Mouse (Mus musculus) mouse trophoblast stem cell (cell line): ENCODE measurements around the gene Tigd3.

Experiments used
- in situ Hi-C, 2 experiments: fragments of 300-500 bp; cut with MseI, MboI; formaldehyde crosslinking; loops; 2 replicates in 1 of 2; 3 replicates in 1 of 2; pipeline ENCODE4 v1.15.1; 2025

Tigd3 gene

GRCm38 (mm10) chr19:5878362-5878722, 15.6 kb downstream of the Tigd3 start:
- in situ Hi-C loops, result loop anchor here in 1 of 2 experiments (5.0 kb wide), 1 partner anchor 86 kb away; no protein-coding TSS in a partner anchor

DNA sequence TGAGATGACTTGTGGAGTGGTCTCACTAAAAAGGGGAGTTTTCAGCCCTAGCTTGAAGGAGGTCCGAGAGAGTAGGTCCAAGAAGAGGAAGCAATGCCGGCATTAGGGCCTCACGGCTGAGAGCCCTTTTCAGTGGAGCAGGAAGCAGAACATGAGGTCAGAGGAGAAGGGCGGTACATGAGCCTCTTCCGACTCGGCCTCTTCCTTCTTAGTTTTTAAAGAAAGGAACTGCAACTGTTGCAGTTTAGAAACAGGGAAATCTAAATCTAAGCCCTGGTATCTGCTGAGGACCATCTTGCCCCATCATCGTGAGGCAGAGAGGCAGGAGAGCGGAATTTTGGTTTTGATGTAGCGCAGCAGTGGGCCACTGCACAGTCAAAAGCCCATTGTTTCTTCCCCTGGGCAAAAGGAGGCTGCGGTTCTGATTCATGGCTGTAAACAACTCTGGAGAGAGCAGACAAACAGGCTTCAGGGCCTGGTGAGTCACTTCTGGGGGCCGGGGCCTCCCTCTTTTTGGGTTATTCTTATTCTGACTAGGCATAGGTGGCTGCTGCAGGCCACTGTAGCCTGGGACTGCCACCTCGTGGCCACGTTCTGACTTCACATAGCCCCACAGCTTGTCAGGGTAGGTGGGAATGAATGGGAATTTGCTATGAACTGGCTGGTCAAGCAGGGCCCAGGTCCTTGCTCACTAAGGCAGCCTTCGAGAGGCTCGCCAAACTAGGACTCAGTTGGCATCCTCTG, 16.2 kb downstream of the Tigd3 start, which contains the start of gene Slc25a45:
Slc25a45 (plus strand) TSS at position 191 of the 744 bp plus-strand sequence.
- in situ Hi-C loops, result loop anchor here in 1 of 2 experiments (5.0 kb wide), 1 partner anchor 85 kb away; no protein-coding TSS in a partner anchor

GRCm38 (mm10) chr19:5874969-5875480, 18.9 kb downstream of the Tigd3 start, which contains the start of gene Frmd8:
TSS of gene Frmd8 (minus strand) at chr19:5875274.
- in situ Hi-C loops, result loop anchor here in 1 of 2 experiments (5.0 kb wide), 1 partner anchor 83 kb away; no protein-coding TSS in a partner anchor

DNA sequence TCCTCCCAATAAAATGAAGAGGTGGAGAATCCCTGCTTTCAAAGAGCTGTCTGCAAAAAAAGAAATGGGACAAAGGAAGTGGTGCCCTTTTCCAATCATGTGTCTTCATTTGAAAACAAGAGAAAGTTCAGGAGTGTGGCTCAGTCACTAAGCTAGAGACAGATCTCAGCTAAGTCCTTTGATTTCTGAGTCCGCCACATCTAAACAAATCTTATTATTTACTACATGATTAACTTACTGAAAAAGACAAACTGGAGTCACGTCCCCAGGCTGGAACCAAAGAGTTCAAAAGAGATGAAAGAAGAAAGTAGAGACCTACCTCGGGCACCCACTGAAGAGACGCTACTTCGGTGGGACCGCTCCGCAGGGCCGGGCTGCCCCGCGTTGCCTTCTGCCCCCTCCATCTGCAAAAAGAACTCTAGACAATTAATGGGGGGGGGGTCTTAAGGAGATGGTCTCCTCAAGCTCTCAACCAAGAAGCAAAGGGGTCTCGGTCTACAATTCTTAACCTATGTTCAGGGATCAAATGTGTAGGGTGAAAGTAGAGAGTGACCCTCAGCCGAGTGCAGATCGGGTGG, 19.5 kb downstream of the Tigd3 start:
- in situ Hi-C loops, result no loop called here

DNA sequence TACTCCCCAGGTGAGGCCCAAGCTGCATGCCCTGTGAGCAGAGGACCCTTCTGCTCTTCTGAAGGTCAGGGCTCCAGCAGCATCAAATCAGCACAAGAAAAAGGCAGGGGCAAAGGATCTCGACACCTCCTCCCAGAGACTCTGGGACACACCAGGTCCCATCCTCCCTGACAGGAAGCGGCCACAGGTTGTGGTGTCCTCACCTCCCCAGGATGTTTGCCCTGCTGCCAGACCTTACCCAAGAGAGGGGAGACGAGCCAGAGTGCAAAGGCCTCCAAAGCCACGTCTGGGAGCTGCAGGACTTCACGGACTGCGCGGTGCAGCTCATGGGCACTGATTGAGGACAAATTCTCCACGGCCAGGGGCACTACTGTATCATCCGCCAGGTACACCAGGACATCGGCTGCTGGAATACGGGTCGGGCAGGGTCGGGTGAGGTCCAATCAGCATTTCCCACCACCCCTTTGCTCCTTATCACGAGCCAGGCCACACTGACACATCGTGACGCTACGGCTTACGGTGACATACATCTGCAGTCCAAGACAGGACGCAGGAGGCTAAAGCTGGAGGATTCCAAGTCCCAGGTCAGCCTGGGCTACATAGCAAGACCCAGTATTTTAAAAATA, 20.9 kb downstream of the Tigd3 start:
- in situ Hi-C loops, result no loop called here

GRCm38 (mm10) chr19:5872528-5872927, 21.4 kb downstream of the Tigd3 start:
- in situ Hi-C loops, result no loop called here

- in situ Hi-C loops, result no loop called here
Measured at GRCm38 (mm10) chr19:5871683-5872082, 22.3 kb downstream of the Tigd3 start.

- in situ Hi-C loops, result no loop called here
Measured at GRCm38 (mm10) chr19:5871273-5871672, 22.7 kb downstream of the Tigd3 start.

DNA sequence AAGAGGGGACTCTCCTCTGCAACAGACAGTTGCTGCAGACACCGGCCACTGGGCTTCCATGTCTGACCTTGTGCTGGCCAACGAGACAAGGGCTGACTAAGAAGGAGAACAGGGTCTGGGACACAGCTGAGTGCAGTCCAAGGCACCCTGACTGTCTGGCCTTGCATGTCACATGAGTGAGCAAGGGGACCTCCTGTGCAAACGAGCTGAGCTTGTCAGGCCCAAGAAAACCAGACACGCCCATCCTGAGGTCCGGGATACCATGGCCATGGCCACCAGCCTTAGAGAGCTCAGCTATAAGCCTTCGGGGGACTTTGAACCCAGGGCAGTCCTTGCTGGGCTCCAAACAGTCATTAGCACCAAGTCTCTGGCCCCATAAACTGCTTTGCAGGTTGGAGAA, 25.9 kb downstream of the Tigd3 start:
- in situ Hi-C loops, result no loop called here

- in situ Hi-C loops, result no loop called here
Measured at GRCm38 (mm10) chr19:5864710-5865398, 29.1 kb downstream of the Tigd3 start.

DNA sequence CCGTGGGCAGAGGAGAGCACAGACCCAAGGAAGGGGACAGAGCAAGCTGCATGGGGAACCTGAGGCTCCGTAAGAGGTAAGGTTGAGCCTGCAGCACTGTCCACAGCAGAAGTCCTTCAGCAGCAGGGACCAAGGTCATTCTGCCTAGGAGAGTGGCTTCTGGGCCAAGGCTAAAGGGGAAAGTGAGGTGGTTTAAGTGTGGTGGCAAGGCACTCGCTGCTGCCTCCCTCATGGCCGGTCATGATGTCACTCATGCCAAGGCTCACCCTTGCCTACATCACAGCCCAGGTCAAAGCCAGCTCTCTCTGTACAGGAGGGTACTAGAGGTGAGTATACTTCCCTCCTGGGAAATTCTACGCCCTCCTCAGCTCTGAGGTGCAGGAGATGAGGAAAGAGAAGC, 30.2 kb downstream of the Tigd3 start:
- in situ Hi-C loops, result no loop called here

DNA sequence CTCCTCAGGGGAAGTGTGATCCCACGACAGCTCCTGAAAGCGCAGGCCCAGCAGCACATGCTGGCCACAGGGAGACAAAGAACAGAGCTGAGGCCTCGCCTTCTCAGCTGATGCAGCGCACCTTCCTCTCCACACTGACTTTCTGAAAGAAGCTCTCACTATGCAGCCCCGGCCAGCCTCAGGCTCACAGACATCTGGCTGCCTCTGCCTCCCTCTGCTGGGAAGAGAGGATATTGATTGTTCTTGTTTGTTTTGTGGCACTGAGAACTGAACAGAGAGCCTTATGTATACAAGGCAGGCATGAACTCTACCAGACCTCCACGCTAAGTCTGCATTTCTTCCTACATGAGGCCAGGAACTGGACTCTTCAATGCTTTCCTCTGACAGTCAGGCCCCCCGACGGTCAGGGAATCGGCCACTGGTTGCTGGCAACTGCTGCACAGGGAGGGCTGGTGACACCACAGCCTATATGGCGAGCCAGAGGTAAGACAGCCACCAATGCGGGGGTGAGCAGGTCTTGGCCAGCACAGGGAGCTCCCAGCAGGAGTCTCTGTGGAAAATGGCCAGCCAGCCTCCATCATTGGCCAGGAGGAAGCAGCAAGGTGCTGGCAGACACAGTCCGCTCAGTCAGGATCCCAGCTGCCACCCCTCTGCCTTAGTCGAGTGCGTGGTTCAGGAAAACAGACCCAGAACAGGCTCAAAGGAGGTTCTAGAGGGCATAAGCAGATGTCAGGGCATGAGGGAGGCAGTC, 31.4 kb downstream of the Tigd3 start:
- in situ Hi-C loops, result no loop called here

- in situ Hi-C loops, result no loop called here
Measured at GRCm38 (mm10) chr19:5856604-5857003, 37.3 kb downstream of the Tigd3 start.

- in situ Hi-C loops, result no loop called here
Measured at GRCm38 (mm10) chr19:5852035-5852722, 41.8 kb downstream of the Tigd3 start.

- in situ Hi-C loops, result no loop called here
Measured at GRCm38 (mm10) chr19:5851481-5851971, 42.4 kb downstream of the Tigd3 start.

DNA sequence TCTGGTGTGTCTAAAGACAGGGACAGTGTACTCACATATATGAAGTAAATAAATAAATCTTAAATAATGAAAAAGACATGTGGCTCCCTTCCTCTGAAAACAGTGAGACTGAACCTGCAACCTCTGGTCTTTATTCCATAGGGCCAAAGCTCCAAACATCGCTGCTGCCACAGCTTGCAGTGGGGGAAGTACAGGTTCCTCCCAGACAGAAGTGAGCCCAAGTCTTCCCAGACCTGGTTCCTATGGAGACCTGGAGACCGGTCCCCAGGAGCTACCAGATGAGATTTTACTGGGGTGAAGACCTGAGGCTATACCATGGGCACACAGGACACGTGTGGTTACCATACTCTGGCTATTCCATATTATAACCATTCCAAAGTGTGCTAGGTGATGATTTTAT, 43.1 kb downstream of the Tigd3 start:
- in situ Hi-C loops, result no loop called here

DNA sequence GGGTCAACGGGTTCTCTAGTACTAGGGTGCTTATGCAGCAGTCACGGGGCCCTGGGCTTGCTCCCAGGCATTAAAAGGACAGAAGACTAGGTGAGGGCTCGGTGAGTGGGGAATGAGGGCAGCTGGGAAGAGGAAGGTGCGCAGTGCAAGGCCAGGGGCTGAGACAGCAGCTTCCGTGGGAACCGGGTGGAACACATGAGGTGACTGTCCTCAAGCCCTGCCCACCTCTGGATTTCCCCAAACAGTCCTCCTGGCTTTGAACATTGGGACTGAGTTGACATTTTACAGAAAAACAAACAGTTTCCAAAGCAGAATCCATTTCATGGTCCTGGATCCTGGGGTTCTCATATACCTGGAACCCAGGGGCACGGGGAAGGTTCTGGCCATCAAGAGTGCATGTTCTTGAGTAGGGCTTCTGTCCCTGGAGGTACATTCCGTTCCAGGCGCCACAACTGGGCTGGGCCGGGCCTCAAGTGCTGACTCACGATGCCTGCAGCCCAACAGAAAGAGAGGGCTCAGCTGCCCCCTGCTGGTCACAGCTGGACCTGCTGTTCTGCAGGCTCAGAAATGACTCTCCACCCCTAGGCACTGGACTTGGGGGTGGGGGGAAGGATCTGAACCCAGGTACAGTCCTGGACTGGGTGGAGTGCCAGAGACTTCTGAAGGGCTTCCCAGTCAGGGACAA, 44.0 kb downstream of the Tigd3 start:
- in situ Hi-C loops, result loop anchor here in 1 of 2 experiments (5.0 kb wide), 1 partner anchor 48 kb away; no protein-coding TSS in a partner anchor

- in situ Hi-C loops, result loop anchor here in 1 of 2 experiments (5.0 kb wide), 1 partner anchor 47 kb away; no protein-coding TSS in a partner anchor
Measured at GRCm38 (mm10) chr19:5848826-5849672, 44.9 kb downstream of the Tigd3 start.
